Mouse (Mus musculus) left cerebral cortex, adult 18-20 months (tissue): ENCODE measurements around the gene Ppp1r15a. TPM values are rescaled to one million over a fixed set of nuclear protein-coding genes. Genes with fewer than 3 reads are reported as not detected.
"Not testable (repeated sequence)": the region's sequence is repeated elsewhere in the genome, so short reads cannot be mapped to it uniquely, and the experiment has no call there.

Experiments
- DNase-seq, 2 experiments: peaks; one replicate each; pipeline ENCODE4 v3.0.0; 2021 to 2022; ENCODE audit warnings: low spot score in 2 of 2, mixed read lengths in 1 of 2
- total RNA-seq, 2 experiments: library from RNA; stranded (reverse); gene quantifications; 2 replicates each; pipeline ENCODE4 v1.2.3; 2021

The Ppp1r15a gene
- total RNA-seq, 2 experiments from 2014 or later, result 23.1 to 25.9 TPM

- DNase-seq, result no peak
Observed at GRCm38 (mm10) chr7:45553519-45553918, 27.5 kb upstream of the Ppp1r15a start.

- DNase-seq, result no peak
Observed at GRCm38 (mm10) chr7:45551512-45551883, 25.4 kb upstream of the Ppp1r15a start.

- no peak for DNase-seq
Observed at GRCm38 (mm10) chr7:45550821-45551511, 24.9 kb upstream of the Ppp1r15a start.

GRCm38 (mm10) chr7:45549641-45550436 lies 23.8 kb upstream of the Ppp1r15a start:
- DNase-seq, result no peak

- no peak for DNase-seq
Observed at GRCm38 (mm10) chr7:45544525-45544924, 18.5 kb upstream of the Ppp1r15a start.

GRCm38 (mm10) chr7:45540213-45540612 lies 14.1 kb upstream of the Ppp1r15a start:
- DNase-seq, result no peak

GRCm38 (mm10) chr7:45539095-45539494 lies 13.0 kb upstream of the Ppp1r15a start:
- DNase-seq, result no peak

- peak; percentile 56 to 65 for DNase-seq
Observed at GRCm38 (mm10) chr7:45538163-45539041, 12.3 kb upstream of the Ppp1r15a start.

- no peak for DNase-seq
Observed at GRCm38 (mm10) chr7:45537602-45538001, 11.5 kb upstream of the Ppp1r15a start.

- DNase-seq, result no peak
Observed at GRCm38 (mm10) chr7:45535676-45536075, 9.6 kb upstream of the Ppp1r15a start.

- DNase-seq, result no peak
Observed at GRCm38 (mm10) chr7:45530643-45531042, 4.6 kb upstream of the Ppp1r15a start.

- no peak for DNase-seq
Observed at GRCm38 (mm10) chr7:45529461-45529860, 3.4 kb upstream of the Ppp1r15a start.

- not testable (repeated sequence) for DNase-seq
Observed at GRCm38 (mm10) chr7:45527169-45527568, 1.1 kb upstream of the Ppp1r15a start.

- no peak for DNase-seq
Observed at GRCm38 (mm10) chr7:45526474-45527120, 529 bp upstream of the Ppp1r15a start.

- DNase-seq, result no peak
Observed at GRCm38 (mm10) chr7:45524841-45525621, 1.0 kb downstream of the Ppp1r15a start.

GRCm38 (mm10) chr7:45523678-45524170 lies 2.3 kb downstream of the Ppp1r15a start:
- no peak for DNase-seq

- DNase-seq, result no peak
Observed at GRCm38 (mm10) chr7:45522957-45523676, 3.0 kb downstream of the Ppp1r15a start.

- no peak for DNase-seq
Observed at GRCm38 (mm10) chr7:45522194-45522752, 3.8 kb downstream of the Ppp1r15a start.

- peak; percentile 87 to 91 for DNase-seq
Observed at GRCm38 (mm10) chr7:45521728-45522184, 4.3 kb downstream of the Ppp1r15a start.
